Mouse (Mus musculus) lung, adult 2 months (tissue): Measurements from ENCODE around the gene Rnf168. TPM values are rescaled to one million over a fixed set of nuclear protein-coding genes. Genes with fewer than 3 reads are reported as not detected.

ENCODE experiments used
- DNase-seq: peaks from one replicate; pipeline ENCODE4 v3.0.0; 2022
- H3K4me1 ChIP-seq: fragments of 200-500 bp; 2 replicates; pipeline ENCODE4 v1.6.1; 2011; ENCODE audit warnings: low read length; ENCODE audit not compliant: control insufficient read depth, insufficient read depth
- H3K4me3 ChIP-seq: fragments of 200-500 bp; replicated peaks from 2 replicates; pipeline ENCODE3; 2011; ENCODE audit warnings: low read depth, mild to moderate bottlenecking, control low read depth, low read length; ENCODE audit errors: extremely low read depth
- CTCF ChIP-seq: fragments of 200-500 bp; IDR thresholded peaks from 2 replicates; pipeline ENCODE4 v1.5.1; 2011; ENCODE audit warnings: mild to moderate bottlenecking, low read length, control low read depth; ENCODE audit not compliant: insufficient read depth
- POLR2A ChIP-seq: fragments of 200-500 bp; IDR thresholded peaks from 2 replicates; pipeline ENCODE4 v1.6.1; 2011; ENCODE audit warnings: low read depth, mild to moderate bottlenecking, control low read depth, low read length, borderline replicate concordance; ENCODE audit errors: extremely low read depth
- WGBS: fragments of 180-500 bp; shearing (Covaris S2); methylation state at CpG from one replicate; pipeline ENCODE4 v1.1.7; 2018; 5-methylcytosine and 5-hydroxymethylcytosine counted together
- polyA plus RNA-seq: library from polyadenylated mRNA; depleted of rRNA; stranded (reverse); fragments of >200 nt; gene quantifications from 2 replicates; pipeline ENCODE4 v1.2.3, GENCODE M21; 2012

The Rnf168 gene
- polyA plus RNA-seq, 1 experiment = 8.2 TPM

- WGBS = 40% methylated on average over 5 of the region's 5 CpGs
- no peaks in the 10 kb centered on the region for H3K4me1 ChIP-seq
- no peak for DNase-seq
- H3K4me3 ChIP-seq = no peak overlapping the region
- TF ChIP-seq POLR2A = no peak
- TF ChIP-seq CTCF = no peak
Observed at GRCm38 (mm10) chr16:32312386-32312785, 35.1 kb downstream of the Rnf168 start.

- 73% methylated on average over 4 of the region's 4 CpGs for WGBS
- no peak for TF ChIP-seq POLR2A
- no peak for TF ChIP-seq CTCF
- no peaks in the 10 kb centered on the region for H3K4me1 ChIP-seq
- H3K4me3 ChIP-seq = no peak overlapping the region
- DNase-seq = no peak
Observed at GRCm38 (mm10) chr16:32312859-32313258, 35.6 kb downstream of the Rnf168 start.

GRCm38 (mm10) chr16:32316601-32317000 is 39.3 kb downstream of the Rnf168 start:
- DNase-seq = no peak
- H3K4me3 ChIP-seq = no peak overlapping the region
- no peaks in the 10 kb centered on the region for H3K4me1 ChIP-seq
- 78% methylated on average over 2 of the region's 2 CpGs for WGBS
- TF ChIP-seq CTCF (no peak), POLR2A (no peak)

- H3K4me1 ChIP-seq = no peaks in the 10 kb centered on the region
- WGBS = 19% methylated on average over 7 of the region's 7 CpGs
- TF ChIP-seq CTCF (no peak), POLR2A (no peak)
- no peak for DNase-seq
- no peak overlapping the region for H3K4me3 ChIP-seq
Observed at GRCm38 (mm10) chr16:32323953-32324352, 46.7 kb downstream of the Rnf168 start.

- Histone ChIP-seq H3K4me3 (no peak overlapping the region), H3K4me1 (peaks cover 2% of the 10 kb centered on the region)
- DNase-seq = no peak
- TF ChIP-seq CTCF (no peak), POLR2A (no peak)
- WGBS = 54% methylated on average over 9 of the region's 9 CpGs
Observed at GRCm38 (mm10) chr16:32330876-32331670, 53.8 kb downstream of the Rnf168 start.

GRCm38 (mm10) chr16:32332040-32332555 is 54.8 kb downstream of the Rnf168 start, which contains the start of gene Ubxn7:
Ubxn7 (plus strand) TSS chr16:32332257.
- Histone ChIP-seq H3K4me1 (peaks cover 2% of the 10 kb centered on the region), H3K4me3 (peak within 1 kb of the TSS; percentile 100)
- DNase-seq = peak; percentile 99
- peak; percentile 62; the same call in 1 of the 2 replicates for TF ChIP-seq POLR2A
- TF ChIP-seq CTCF = no peak
- under 1% methylated on average over 51 of the region's 52 CpGs for WGBS

GRCm38 (mm10) chr16:32332556-32333511 is 55.6 kb downstream of the Rnf168 start:
- TF ChIP-seq POLR2A (no peak), CTCF (no peak)
- Histone ChIP-seq H3K4me3 (peak overlapping the region; percentile 100), H3K4me1 (peaks cover 2% of the 10 kb centered on the region)
- under 1% methylated on average over 54 of the region's 54 CpGs for WGBS
- peak; percentile 65 for DNase-seq

- 91% methylated on average over 5 of the region's 5 CpGs for WGBS
- TF ChIP-seq CTCF = no peak
- TF ChIP-seq POLR2A = no peak
- no peak overlapping the region for H3K4me3 ChIP-seq
- DNase-seq = no peak
- peaks cover 2% of the 10 kb centered on the region for H3K4me1 ChIP-seq
Observed at GRCm38 (mm10) chr16:32335146-32335545, 57.9 kb downstream of the Rnf168 start.
